Mouse (Mus musculus): ENCODE results near the gene Prpsap2.

DNA sequence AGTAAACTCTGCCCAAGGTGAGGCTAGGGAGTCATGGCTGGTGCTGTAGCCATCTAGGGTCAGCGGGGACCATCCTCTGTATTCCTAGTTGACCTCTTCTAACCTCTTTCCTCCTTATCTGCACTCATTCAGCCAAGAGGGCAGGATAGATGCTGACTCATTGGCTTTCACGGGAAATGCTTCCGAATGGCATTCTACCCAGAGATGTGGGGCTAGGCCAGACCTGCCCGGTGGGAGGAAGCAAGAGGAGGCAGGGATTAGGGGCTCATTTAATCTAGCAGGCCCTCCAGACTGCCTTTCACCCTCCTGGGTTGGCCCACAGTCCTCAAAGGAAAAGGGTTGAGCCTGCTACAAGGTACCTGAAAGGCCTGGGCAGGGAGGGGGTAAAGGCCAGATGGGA, 55.7 kb downstream of the Prpsap2 start:
- no peak for TF ChIP-seq GABPA (IDR thresholded peaks at IDR 0.05; ENCODE audit: low read depth, low read length)
- no peak for TF ChIP-seq USF2 (IDR thresholded peaks at IDR 0.05; ENCODE audit: borderline replicate concordance in 1 of 2, insufficient read depth in 1 of 2, low read depth in 1 of 2, low read length in 2 of 2)
- TF ChIP-seq CTCF (IDR thresholded peaks at IDR 0.05 in 2 of 3, conservative IDR thresholded peaks at IDR 0.05 in 1 of 3; ENCODE audit: control insufficient read depth in 1 of 3, insufficient read depth in 1 of 3, low read depth in 2 of 3, low read length in 3 of 3, poor library complexity in 1 of 3, severe bottlenecking in 1 of 3) = no peak
- no peak for TF ChIP-seq ZKSCAN1 (IDR thresholded peaks at IDR 0.05; ENCODE audit: low read depth, low read length)

Measured in MEL (cell line).